Mouse (Mus musculus) midbrain, embryonic 10.5 days (tissue): ENCODE results near the gene Slc22a16. TPM values are rescaled to one million over a fixed set of nuclear protein-coding genes. Genes with fewer than 3 reads are reported as not detected.

Experiments used
- DNase-seq: peaks from one replicate; pipeline ENCODE4 v3.0.0-alpha.2; 2017; ENCODE audit warnings: low spot score
- H3K27ac ChIP-seq: fragments of 300-500 bp; sonication (generic); replicated peaks from 2 replicates; pipeline ENCODE4 v1.5.1; 2016; ENCODE audit warnings: mild to moderate bottlenecking
- H3K27me3 ChIP-seq: fragments of 300-500 bp; sonication (generic); 2 replicates; pipeline ENCODE4 v1.6.1; 2016; ENCODE audit warnings: low read depth, mild to moderate bottlenecking; ENCODE audit not compliant: poor library complexity, severe bottlenecking
- H3K36me3 ChIP-seq: fragments of 300-500 bp; sonication (generic); 2 replicates; pipeline ENCODE4 v1.6.1; 2016; ENCODE audit warnings: mild to moderate bottlenecking, moderate library complexity
- H3K4me1 ChIP-seq: fragments of 300-500 bp; sonication (generic); 2 replicates; pipeline ENCODE4 v1.6.1; 2016
- H3K4me3 ChIP-seq: fragments of 300-500 bp; sonication (generic); 2 replicates; pipeline ENCODE4 v1.5.1; 2016; ENCODE audit warnings: mild to moderate bottlenecking, moderate library complexity
- H3K9me3 ChIP-seq: fragments of 300-500 bp; sonication (generic); replicated peaks from 2 replicates; pipeline ENCODE4 v1.6.1; 2016; ENCODE audit warnings: mild to moderate bottlenecking
- WGBS: fragments of 180-500 bp; shearing (Covaris S2); methylation state at CpG from one replicate; pipeline ENCODE4 v1.1.7; 2016; 5-methylcytosine and 5-hydroxymethylcytosine counted together
- polyA plus RNA-seq: library from polyadenylated mRNA; unstranded; fragments of >200 nt; fragmentation: Nextera tagmentation; extraction: Ambion mirVana; gene quantifications from 2 replicates; pipeline ENCODE4 v1.2.1, GENCODE M21; 2016

The Slc22a16 gene
- polyA plus RNA-seq, 1 experiment from 2014 or later = not detected

DNA sequence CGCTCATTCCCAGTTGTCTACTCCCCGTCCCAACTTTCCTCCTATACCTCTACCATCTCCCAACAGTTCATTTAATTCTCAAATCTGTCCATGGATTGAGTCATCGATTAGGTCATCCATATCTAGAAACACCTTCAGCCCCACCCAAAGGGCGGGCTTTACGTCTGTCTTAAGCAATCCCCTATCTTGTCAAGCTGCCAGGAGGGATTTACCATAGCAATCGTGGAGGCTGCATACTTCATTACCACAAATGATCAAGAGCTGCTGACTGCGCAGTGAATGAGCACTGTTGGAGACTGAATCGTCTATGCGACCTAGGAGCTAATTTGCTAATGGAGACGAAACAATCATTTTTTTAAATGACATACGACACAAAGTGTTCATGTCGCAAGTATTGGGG is 78.6 kb downstream of the Slc22a16 start:
- Histone ChIP-seq H3K36me3 (no peaks in the 10 kb centered on the region), H3K27me3 (0 out of 2 replicates have a peak, but pooled peaks cover 4% of the 10 kb centered on the region), H3K4me3 (no peak overlapping the region), H3K4me1 (peaks cover 14% of the 10 kb centered on the region), H3K9me3 (peaks cover 11% of the 10 kb centered on the region), H3K27ac (no peak overlapping the region)
- WGBS = 89% methylated on average over 12 of the region's 12 CpGs
- no peak for DNase-seq

DNA sequence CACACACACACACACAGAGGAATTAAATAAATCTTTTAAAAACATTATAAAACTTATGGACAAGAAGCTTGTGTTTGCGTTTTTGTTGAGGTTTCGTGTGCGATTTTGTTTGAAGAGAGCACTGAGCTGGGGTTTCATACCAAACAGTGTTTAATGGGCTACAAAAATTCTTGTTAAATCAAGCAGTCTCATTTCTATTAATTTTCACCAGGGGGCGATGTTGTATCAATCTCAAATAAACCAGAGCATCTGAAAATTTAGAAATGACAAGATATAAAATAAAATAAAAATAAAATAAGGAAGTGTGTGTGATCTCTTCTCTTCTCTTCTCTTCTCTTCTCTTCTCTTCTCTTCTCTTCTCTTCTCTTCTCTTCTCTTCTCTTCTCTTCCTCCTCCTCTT is 79.5 kb downstream of the Slc22a16 start:
- H3K27ac ChIP-seq = no peak overlapping the region
- WGBS = 43% methylated on average over 4 of the region's 4 CpGs
- no peak for DNase-seq

DNA sequence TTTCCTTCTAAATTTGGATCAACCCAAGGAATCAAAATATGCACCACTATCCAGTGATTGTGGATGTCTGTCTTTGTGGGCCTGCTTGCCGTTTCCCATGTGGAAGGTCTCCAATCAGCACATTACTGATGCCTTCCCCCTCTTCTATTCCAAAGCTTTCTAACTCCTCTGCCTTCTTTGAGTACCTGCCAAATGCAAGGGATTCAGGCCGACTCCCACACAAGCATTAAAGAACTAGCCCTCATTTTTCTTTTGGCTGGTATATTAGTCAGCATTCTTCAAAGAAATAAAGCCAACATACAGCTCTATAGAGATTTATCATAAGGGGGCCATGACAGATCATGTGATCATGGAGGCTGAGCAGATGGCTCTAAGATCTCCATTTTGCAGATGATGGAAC is 81.5 kb downstream of the Slc22a16 start:
- no peak for DNase-seq
- no peaks in the 10 kb centered on the region for H3K36me3 ChIP-seq
- WGBS = 82% methylated on average over 2 of the region's 2 CpGs
- peaks cover 19% of the 10 kb centered on the region for H3K4me1 ChIP-seq
- no peak overlapping the region for H3K4me3 ChIP-seq
- H3K27ac ChIP-seq = no peak overlapping the region
- peaks cover 2% of the 10 kb centered on the region for H3K9me3 ChIP-seq
- no peaks in the 10 kb centered on the region for H3K27me3 ChIP-seq

More for the DNA sequence above, 79.5 kb downstream of the Slc22a16 start:
- Histone ChIP-seq H3K27me3 (0 out of 2 replicates have a peak, but pooled peaks cover 4% of the 10 kb centered on the region), H3K36me3 (no peaks in the 10 kb centered on the region), H3K9me3 (peaks cover 11% of the 10 kb centered on the region), H3K4me1 (peaks cover 19% of the 10 kb centered on the region), H3K4me3 (no peak overlapping the region)

Other genes with a start within 250 kb of the Slc22a16 start
- 4.1 and 6.3 TPM in 2 replicates for gene Cdk19, start 230.8 kb upstream of the Slc22a16 start, polyA plus RNA-seq
- gene Ddo, start 59.7 kb downstream of the Slc22a16 start, polyA plus RNA-seq = 0.21 TPM in 1 of 2 replicates, not detected in the other
- 0.54 and 1.2 TPM in 2 replicates for gene Mettl24, start 112.9 kb downstream of the Slc22a16 start, polyA plus RNA-seq